Mouse (Mus musculus): ENCODE results near the gene Lrrc8c. TPM values are rescaled to one million over a fixed set of nuclear protein-coding genes. Genes with fewer than 3 reads are reported as not detected.

Lrrc8c gene
- polyA plus RNA-seq, 1 experiment, result 8.5 TPM

Other genes starting within 250 kb of the Lrrc8c start
- gene Gm43302, start 225.7 kb upstream of the Lrrc8c start, polyA plus RNA-seq (2012; rRNA removed), result 0.76 and 0.82 TPM in 2 replicates
- gene Gbp6, start 225.7 kb upstream of the Lrrc8c start, polyA plus RNA-seq (2012; rRNA removed), result 2.9 and 3.4 TPM in 2 replicates
- 39.9 and 41.7 TPM in 2 replicates for gene Lrrc8b, start 103.6 kb upstream of the Lrrc8c start, polyA plus RNA-seq (2012; rRNA removed)
- gene Lrrc8d, start 180.6 kb downstream of the Lrrc8c start, polyA plus RNA-seq (2012; rRNA removed), result 15.0 and 16.0 TPM in 2 replicates